Mouse (Mus musculus) stomach, postnatal 0 days (tissue): Measurements from ENCODE around the gene Tff2.

Experiments
- CTCF ChIP-seq: IDR thresholded peaks from 2 replicates; pipeline ENCODE4 v1.5.1; 2016; ENCODE audit warnings: antibody characterized with exemption, low read depth, mild to moderate bottlenecking, moderate library complexity
- EP300 ChIP-seq: optimal IDR thresholded peaks from 2 replicates; pipeline ENCODE3; 2016; ENCODE audit warnings: antibody characterized with exemption

- TF ChIP-seq CTCF, result no peak
- no peak for TF ChIP-seq EP300
Observed at GRCm38 (mm10) chr17:31169796-31170195, 25.7 kb upstream of the Tff2 start.
